Mouse (Mus musculus) cerebellum, adult 2 months (tissue): Measurements from ENCODE around the gene Gabrg3.

ENCODE experiments used
- CTCF ChIP-seq: fragments of 200-500 bp; IDR thresholded peaks from 2 replicates; pipeline ENCODE4 v1.5.1; 2011; ENCODE audit warnings: low read depth, mild to moderate bottlenecking, control low read depth, low read length, moderate library complexity, borderline replicate concordance; ENCODE audit not compliant: insufficient read depth
- POLR2A ChIP-seq: fragments of 200-500 bp; IDR thresholded peaks from 2 replicates; pipeline ENCODE4 v1.6.1; 2011; ENCODE audit warnings: low read length, control low read depth, borderline replicate concordance; ENCODE audit not compliant: insufficient read depth

GRCm38 (mm10) chr7:57357871-57358540 is 29.0 kb downstream of the Gabrg3 start:
- TF ChIP-seq CTCF (no peak), POLR2A (no peak)
